Mouse (Mus musculus): ENCODE data around the gene Naip2. TPM values are rescaled to one million over a fixed set of nuclear protein-coding genes. Genes with fewer than 3 reads are reported as not detected.

The Naip2 gene
- total RNA-seq, 2 experiments from 2014 or later: 1.6 to 1.7 TPM

DNA sequence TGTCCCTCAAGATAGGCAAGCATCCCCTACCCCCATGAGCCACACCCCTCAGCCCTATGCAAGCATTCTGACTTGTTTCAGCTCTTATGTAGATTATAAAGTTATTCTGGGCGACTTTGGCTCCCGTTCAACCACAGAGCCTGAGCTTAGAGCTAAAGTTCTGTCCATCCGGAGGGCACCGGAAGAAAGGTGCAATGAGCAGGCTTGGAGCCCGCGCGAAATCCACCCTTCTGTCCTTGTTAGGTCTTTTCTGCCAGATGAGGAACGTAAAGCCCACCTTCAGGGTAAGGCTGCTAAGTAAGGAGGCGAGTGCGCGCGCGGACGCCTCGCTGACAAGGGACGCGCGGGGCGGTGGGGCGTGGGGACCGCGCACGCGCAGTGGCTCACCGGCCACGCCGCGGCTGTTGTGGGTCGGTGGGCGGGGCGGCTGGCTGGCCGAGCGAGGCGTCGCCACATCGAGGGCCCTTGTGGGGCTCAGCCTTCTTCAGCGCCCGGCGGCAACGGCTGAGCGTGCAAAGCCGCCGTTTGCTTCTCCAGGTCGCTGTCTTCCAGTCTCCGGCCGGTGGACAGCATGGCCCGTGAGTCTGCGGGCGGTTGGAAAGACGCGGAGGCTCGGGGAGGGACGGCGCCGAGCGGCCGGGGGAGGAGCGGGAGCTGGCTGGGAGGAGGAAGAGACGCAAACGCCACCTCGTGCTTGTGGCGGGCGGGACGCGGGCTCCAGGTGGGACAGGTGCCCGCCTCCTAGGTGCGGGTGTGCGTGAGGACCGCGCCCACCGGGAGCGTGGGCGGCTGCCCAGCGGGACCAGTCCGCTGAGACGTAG lies 94.0 kb downstream of the Naip2 start, which contains the start of gene Serf1:
TSS of gene Serf1 (plus strand) at position 361 of the 821 bp plus-strand sequence.
- DNase-seq: peak; percentile 90 to 92

DNA sequence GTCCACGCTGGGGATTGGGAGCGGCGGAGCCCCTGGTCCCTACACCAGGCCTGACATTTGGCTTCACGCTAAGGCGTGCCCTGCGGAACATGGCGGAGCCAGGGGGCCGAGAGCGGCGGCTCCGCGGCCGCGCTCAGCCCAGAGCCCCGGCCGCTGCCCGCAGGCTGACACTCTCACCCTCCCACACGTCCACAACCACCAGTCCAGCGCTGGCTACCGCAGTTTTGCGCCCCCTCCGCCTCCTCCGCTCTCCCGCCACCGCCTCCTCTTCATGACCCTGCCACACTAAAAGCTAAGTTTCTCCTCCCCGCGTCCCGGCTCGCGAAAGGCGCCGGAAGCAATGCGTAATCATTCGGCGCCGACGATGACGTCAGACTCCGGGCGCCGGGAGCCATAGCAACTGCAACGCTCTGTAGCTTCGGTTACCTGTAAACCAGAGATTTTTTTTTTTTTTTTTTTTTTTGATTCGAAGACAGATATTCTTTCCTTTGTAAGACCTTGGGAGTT lies 98.1 kb downstream of the Naip2 start, which contains the start of gene Bdp1:
TSS of gene Bdp1 (minus strand) at position 323 of the 507 bp plus-strand sequence.
- peak; percentile 95 for DNase-seq

DNA sequence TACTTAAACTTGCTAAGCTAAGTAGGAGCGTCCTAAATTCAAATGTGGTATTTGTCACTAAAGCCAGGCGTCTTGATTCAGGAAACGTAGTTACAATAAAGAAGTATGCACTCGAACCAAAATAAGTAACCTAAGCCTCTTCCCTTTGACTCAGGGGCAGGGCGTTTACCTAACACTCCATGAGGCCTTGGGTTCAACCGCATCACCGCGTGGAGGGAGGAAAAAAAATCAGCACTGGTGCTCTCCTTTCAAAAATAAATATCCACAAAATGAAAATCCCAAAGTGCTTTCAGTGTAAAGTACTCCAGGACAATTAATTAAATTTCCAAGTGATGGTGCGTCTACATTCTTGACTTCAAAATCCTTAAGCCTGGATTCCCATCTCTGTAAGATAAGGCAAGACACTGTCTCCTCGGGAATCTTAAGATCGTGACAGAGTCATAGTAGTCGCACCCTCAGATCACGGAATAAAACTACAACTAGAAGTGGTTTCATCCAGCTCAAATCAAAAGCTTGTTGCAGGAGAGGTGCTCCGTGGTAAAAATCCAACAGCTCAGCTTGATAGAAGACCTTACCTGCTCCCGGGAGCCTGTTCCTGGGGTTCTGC lies 98.7 kb downstream of the Naip2 start:
- no peak for DNase-seq

DNA sequence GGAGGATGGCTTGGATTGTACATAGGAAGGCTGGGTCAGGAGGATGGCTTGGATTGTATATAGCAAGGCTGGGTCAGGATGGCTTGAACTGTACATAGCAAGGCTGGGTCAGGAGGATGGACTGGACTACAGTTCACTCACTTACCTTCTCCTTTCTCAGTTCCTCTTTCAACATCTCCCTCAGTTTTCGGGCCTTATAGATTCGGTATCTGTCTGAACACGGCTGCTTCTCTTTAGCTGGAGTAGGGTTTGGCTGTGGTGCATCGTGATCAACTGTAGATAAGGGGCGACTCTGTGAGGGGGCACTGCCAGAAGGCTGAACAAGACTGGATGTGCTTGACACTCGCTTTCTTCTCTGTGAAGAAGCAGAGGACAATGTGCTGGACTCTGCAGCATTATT lies 103.1 kb downstream of the Naip2 start:
- no peak for DNase-seq

Other genes starting within 250 kb of the Naip2 start
- gene Mccc2, start 186.5 kb downstream of the Naip2 start, total RNA-seq (2021): 10 to 100 TPM; 60.4 to 82.2 TPM
- gene Bdp1, start 98.0 kb downstream of the Naip2 start, total RNA-seq (2021): 10 to 100 TPM; 25.4 to 38.1 TPM
- 10 to 100 TPM; 13.9 to 21.7 TPM for gene Serf1, start 94.1 kb downstream of the Naip2 start, total RNA-seq (2021)
- 10 to 100 TPM; 31.8 to 40.8 TPM for gene Smn1, start 77.2 kb downstream of the Naip2 start, total RNA-seq (2021)
- gene Naip5, start 44.2 kb upstream of the Naip2 start, total RNA-seq (2021): 1 to 10 TPM; 1.3 to 9.1 TPM
- gene Naip6, start 115.6 kb upstream of the Naip2 start, total RNA-seq (2021): under 1 TPM; 0.13 to 0.33 TPM